Mouse (Mus musculus): ENCODE results near the gene Por.

DNA sequence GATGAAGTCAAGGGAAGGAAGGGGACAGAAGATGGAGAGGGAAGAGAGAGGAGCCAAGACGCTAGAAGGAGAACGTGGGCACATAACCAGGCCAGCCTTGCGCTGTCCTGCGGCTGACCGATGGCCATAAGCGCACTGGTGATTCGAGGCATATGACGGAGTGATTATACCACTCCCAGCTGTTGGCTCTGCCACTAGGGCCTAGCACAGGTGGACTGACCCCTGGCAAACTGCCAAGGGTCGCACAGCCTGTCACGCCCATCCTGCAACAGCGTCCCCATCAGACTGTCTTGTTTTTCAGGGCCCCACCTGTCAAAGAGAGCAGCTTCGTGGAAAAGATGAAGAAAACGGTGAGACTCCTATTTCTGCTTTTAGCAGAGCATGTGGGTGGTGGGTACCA is 58.5 kb downstream of the Por start:
- TF ChIP-seq POLR2A (IDR thresholded peaks at IDR 0.05; ENCODE audit: extremely low read depth, insufficient read depth, low read length) (no peak), CTCF (IDR thresholded peaks at IDR 0.05; ENCODE audit: low read depth, low read length) (no peak)

Data from liver, adult 2 months (tissue).